Mouse (Mus musculus) monocyte, adult 5-6 weeks (primary cell): ENCODE data around the gene Mthfsd. TPM values are rescaled to one million over a fixed set of nuclear protein-coding genes. Genes with fewer than 3 reads are reported as not detected.

Experiments
- ATAC-seq: fragments of 153-309, 156-312 bp; replicated peaks from 2 replicates; pipeline ENCODE4 v1.8.0; 2017; ENCODE audit warnings: mild to moderate bottlenecking; ENCODE audit not compliant: low TSS enrichment, insufficient number of reproducible peaks, severe bottlenecking, poor library complexity, low FRiP score
- total RNA-seq: library from RNA; stranded (forward); fragments of 200-1000, 200-491, 200-594 nt; gene quantifications from 3 replicates; pipeline ENCODE4 v1.2.3, GENCODE M21; 2017

Gene Mthfsd
- total RNA-seq, 1 experiment from 2014 or later, result 13.1 TPM

DNA sequence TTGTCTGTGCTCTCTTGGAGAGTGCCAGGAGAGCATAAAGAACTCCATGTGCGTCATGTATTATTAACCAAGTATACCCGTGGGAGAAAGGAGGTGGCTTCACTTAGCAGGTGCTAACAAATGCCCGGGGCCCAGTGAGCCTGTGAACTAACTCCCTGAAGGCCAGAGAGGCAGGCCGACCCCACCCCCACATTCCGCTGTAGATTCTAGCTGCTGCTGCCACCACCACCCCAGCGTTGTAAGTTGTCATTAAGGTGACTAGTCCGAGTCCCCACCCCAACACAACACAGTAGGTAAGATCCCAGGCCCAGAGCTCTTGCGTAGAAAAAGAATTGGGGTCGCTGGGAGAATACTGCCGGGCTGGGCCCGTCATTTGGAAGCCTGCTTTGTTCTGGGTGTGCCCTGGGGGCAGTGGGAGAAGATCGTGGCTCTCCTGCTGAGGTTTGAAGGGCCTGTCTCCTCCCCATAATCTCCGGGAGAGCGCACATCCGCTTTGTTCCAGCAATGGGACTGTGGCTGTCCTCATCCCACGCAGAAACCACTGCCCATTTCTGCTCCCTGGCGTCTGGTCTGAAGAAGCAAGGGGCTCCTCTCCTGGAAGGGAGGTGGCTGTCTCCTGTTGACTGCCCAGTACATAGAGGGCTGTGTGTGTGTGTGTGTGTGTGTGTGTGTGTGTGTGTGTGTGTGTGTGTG is 16.5 kb upstream of the Mthfsd start:
- no peak for ATAC-seq

DNA sequence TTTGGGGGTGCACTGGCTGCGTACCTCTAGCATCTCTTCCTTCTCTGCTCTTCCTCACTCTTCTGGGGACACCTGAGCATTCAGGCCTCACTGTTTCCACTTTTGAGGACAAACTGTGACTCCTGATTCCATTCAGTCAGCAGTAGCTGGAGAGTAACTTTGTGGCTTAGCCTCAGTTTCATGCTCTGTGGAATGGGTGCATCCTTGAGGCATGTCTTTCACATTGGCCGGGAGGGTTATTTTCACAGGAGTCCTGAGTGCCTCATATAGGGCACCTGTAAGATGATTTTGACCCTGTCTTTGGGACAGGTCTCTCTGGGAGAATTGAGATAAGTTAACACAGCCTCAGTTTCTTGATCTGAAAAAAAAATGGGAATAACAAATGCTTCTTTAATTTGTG is 14.9 kb upstream of the Mthfsd start:
- no peak for ATAC-seq

DNA sequence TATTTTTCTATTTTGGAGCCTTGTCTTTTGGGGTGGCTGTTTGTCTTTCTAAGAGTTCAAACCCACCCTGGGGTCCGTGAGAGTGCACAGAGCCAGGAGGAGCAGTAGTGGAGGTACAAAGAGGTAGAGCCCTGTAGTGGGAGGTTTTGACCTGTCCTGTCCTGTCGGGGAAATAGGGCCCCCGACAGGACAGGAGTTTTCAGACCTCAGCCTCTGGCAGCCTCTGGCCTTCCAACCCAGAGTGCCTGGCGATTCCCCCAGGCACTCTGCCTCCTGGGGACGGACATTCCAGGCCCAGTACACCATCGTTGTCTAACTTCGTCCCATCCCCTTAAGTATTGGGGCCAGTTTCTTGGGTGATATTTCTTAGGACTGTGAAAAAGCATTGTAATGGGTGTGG is 14.2 kb upstream of the Mthfsd start:
- no peak for ATAC-seq

DNA sequence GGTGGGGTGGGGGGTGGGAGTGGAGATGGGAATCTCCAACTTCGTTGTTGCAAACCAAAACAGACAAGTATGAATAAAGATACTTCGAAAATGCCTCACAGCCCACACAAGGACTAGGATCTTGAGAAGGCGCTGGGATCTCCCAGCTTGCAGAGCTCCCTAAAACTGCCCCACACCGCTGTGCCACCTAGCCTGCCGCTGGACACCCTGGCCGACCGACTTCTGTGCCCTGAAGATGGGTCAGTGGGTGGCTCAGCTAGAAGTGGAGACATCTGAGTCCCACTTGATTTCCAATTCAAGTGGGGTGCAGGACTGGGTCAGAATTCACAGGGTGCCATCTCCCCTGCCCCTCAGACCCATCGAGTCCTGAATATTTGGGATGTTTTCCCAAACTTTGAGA is 13.5 kb upstream of the Mthfsd start:
- ATAC-seq, result no peak

DNA sequence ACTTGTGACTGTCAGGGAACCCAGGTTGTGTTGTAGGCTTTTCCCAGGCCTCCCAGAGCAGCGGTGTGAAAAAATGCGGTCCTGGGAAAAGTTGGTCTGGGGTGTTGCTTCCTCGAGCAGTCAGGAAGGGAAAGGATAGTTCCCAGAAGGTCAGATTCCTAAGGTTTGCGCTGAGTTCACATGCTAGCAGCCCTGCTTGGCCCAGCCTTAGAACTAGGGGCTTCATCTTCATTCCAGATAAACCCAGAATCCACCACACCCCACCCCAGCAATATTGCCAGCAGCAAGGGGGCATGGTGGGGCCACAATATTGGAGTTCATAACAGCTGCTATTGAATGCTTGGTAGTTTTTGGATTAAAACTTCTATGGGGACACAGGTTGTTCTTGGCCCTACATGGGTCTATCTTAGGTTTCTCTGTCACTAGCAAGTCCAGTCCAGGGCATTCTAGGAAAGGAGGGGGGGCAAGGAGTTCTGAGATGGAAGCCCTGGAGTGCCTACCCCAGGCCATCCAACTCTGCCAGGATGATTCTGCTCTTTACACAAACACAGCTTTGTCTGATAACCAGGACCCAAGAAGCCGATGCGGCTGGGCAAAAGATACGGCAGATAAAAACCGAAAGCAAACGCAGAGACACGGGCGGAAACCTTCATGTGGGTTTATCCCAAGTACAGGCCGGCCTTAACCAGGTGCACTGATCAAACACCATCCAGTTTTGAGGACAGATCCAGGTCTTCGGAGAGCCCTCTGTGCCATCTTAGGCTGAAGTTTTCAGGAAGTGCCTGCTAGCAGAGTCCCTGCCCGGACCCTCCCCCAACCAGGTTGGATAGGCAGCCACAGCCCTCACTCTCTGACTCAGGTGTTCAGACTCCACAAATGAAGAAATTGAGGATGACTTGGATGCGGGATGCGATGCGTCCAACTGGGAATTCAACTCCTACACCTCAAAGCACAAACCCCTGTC is 12.5 kb upstream of the Mthfsd start:
- ATAC-seq, result no peak

DNA sequence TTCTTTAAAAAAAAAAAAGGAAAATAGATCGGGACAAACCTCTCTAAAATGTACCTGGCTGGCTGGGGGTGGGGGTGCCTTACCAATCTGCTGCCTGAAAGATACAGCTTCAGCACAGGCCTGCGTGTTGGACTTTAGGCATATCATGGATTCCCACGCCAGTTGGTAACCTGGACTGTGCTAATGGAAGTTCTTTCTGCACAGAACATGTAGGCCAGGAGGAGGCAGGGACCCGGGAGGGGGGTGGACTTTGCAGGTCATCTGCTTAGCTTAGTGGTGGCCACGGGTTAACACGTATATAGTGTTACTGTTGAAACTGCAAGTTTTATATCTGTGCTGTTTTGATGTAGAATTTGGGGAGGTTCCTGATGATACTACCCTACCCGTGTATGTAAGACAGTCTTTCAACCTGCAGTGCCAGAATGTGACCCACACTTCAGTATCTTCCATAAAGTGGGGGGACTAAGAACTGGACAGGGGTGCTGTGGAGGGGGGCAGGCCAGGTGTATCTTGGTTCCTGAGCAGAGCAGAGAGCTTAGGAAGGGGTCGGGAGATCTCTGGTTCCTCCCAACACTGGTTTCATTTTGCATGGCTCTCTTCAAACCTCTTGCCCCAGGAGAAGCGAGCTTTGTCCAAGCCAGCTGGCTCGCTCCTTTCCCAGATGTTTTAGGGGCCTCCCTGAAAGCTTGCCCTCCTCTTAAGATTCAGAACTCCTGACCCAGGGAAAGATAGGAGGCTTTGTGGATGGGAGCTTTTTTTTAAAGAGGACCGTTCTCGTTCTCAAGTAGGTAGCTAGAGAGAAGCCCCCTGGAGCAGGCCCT is 11.7 kb upstream of the Mthfsd start:
- ATAC-seq, result no peak

DNA sequence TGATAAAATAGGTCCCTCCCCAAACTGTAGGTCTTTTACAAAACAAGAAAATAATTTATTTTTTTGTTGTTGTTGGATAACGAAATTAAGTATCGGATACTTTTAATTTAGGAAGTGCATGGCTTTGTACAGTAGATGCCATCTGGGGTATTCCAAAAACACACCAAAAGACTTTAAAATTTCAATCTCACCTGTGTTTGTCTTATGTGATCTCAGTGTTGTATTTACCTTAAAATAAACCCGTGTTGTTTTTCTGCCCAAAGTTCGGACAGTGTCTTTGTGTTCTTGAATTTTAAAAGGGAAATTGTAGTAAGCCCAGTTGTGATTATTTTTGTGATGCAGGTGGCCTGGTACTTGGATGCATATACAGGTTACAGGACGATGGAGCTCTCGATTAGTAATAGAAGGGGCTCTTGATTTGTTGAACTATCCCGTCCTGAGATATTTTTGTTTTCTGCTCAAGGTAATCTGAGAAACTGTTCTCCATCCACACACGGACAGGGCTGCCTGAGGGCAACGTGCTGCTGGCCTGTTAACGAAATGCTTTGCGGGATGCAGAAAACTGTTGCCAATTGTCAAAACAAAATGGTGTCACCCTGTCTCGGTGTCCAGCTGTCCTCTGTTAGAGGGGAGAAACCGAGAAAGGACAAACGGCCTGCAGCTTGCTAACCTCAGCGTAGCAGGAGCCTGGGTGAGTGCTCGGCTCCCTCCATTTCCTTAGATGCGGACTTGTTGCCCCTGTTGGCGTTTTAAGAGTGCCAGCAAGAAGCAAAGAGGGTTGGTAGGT is 10.6 kb upstream of the Mthfsd start:
- no peak for ATAC-seq

DNA sequence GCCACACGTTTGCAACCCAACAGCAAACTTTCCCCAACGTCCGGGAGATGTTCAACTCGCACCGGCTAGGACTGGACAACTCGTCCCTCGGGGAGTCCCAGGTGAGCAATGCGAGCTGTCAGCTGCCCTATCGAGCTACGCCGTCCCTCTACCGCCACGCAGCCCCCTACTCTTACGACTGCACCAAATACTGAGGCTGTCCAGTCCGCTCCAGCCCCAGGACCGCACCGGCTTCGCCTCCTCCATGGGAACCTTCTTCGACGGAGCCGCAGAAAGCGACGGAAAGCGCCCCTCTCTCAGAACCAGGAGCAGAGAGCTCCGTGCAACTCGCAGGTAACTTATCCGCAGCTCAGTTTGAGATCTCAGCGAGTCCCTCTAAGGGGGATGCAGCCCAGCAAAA is 9.7 kb upstream of the Mthfsd start:
- no peak for ATAC-seq

DNA sequence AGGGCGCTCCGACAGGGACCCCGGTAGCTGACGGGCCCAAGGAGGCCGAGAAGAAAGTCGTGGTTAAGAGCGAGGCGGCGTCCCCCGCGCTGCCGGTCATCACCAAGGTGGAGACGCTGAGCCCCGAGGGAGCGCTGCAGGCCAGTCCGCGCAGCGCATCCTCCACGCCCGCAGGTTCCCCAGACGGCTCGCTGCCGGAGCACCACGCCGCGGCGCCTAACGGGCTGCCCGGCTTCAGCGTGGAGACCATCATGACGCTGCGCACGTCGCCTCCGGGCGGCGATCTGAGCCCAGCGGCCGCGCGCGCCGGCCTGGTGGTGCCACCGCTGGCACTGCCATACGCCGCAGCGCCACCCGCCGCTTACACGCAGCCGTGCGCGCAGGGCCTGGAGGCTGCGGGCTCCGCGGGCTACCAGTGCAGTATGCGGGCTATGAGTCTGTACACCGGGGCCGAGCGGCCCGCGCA is 9.0 kb upstream of the Mthfsd start:
- ATAC-seq, result no peak

DNA sequence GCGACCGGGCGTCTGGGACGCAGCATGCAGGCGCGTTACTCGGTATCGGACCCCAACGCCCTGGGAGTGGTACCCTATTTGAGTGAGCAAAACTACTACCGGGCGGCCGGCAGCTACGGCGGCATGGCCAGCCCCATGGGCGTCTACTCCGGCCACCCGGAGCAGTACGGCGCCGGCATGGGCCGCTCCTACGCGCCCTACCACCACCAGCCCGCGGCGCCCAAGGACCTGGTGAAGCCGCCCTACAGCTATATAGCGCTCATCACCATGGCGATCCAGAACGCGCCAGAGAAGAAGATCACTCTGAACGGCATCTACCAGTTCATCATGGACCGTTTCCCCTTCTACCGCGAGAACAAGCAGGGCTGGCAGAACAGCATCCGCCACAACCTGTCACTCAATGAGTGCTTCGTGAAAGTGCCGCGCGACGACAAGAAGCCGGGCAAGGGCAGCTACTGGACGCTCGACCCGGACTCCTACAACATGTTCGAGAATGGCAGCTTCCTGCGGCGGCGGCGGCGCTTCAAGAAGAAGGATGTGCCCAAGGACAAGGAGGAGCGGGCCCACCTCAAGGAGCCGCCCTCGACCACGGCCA is 8.5 kb upstream of the Mthfsd start:
- no peak for ATAC-seq

DNA sequence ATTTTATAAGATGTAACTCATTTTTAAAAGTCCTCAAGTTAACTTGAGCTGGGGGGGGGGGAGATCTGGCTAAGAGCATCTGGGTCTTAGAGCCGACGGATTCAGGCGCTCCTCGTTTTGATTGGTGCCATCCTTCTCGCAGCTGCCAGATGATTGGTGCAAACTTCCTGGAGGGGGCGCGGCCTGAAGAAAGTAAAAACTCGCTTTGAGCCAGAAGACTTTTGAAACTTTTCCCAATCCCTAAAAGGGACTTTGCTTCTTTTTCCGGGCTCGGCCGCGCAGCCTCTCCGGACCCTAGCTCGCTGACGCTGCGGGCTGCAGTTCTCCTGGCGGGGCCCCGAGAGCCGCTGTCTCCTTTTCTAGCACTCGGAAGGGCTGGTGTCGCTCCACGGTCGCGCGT is 7.8 kb upstream of the Mthfsd start, which contains the start of gene Foxc2:
Foxc2 (plus strand) TSS at position 224 of the 400 bp plus-strand sequence.
- 0 out of 2 replicates have a peak, but pooled peaks have one; percentile 44 for ATAC-seq

DNA sequence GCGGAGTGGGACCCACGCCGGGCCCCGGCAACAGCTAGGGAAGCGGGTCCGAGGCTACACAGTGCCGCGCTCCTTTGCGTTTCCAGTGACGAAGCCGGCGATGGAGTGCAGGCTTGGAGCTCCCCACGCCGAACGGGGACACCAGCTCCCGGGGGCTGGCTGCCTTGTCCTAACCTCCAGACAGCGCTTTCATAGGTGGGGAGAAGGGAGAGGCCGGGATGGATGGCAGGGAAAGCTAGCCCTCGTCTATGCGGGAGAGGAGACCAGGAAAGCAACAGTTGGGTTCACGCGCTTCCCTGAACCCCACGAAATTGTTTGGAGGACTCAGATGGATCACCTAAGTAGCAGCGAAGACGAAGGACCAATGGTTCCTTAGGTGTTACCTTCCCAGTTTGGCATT is 6.9 kb upstream of the Mthfsd start:
- no peak for ATAC-seq

DNA sequence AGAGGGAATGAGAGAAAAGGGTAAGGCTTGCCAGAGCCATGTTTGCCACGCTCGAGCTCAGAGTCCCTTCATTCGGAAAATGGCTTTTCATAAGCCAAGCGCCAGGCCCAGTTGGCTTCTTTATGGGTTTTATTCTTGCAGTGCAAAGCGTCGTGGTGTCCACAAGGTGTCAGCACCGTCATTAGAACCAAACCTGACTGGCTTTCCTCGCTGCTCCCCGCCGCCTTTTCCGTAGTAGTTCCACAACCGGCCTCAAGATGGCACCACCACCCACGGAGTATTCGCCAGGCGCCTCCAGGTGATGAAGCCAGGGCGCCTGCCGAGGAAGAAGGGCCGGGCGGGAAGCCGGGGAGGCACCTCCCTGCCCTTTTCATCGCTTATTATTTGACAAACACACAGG is 5.1 kb upstream of the Mthfsd start:
- peak; percentile 90 for ATAC-seq

DNA sequence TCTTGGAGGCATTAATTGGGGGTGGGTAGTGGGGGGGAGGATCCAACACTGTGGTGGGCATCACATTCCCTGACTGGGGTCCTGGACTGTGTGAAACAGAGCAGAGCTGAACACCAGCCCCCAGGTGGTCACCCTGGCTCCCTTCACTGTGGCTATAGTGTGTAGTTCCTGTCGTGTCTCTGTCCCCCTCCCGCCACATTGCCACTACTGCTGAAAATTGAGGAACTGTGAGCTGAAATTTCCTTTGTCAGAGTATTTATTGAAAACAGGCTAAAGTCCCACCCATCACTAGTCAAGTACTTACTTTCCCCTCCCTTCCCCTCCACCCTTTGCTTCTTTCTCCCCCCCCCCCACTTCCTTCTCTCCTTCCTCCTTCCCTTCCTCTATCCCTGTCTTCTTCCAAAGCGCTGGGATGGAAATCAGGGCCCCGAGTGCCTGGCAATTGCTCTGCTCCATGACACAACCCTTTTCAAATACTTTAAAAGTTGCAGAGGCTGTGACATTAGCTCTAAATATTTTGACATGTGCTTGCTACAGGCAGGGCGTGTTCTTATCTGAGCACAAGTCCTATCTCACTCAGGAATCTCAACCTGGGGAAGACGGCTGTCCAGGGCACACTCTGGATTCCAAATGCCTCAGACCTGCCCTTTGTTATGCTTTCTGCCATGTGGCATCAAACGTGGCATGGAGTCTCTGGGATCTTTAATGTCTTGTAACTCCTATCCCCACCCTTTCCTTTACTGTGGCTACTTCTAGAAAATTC is 3.1 kb upstream of the Mthfsd start:
- no peak for ATAC-seq

DNA sequence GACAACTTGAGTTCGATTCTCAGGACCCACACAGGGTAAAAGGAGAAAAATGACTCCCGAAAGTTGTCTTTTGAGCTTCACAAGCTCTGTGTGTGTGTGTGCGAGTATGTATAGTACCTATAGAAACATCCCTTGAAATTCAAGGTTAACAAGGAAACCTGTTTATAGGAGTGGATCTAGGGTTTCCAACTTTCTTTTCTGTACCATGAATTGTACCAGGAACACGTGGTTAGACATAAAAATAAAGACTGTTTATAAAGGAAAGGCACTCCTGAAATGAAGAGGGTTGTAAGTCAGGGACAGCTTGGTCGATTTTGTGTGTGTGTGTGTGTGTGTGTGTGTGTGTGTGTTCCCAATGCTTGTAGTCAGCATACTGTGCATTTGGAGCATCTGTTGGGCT is 465 bp upstream of the Mthfsd start:
- no peak for ATAC-seq

DNA sequence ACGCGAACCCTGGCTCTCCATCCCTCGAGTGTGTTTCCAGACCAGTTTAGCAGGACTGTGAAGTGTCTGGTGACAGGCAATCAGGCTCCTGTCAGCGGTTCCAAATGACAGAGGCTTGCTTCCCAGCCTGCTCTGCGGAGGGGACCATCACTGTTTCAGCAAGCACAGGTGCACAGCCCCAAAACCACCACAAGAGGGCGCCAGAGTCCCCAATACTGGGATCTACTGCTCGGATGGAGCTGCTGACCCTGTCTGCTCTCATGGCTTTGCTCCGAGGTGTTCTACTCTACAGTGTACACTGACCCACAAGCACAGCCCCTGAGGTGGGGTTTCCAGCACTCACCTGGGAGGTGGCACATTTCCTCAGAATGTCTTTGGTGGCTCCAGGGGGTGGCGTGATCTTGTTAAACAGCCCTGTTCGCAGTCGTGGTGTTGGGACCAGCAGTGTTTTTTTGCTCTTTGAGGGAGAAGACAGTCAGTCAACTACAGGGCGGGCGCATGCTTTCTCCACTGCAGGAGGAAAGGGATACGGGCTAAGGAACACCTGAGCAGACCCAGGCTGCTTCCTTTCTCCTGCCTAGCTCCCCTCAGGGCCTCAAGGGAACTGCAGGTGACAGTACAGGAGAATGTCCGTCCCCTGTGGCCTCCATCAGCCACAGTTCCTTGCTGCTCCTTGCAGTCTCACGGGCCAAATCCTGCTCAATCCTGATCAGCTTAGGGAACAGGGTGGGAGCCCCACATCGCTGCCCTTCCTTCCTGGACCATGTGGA is 4.0 kb downstream of the Mthfsd start:
- ATAC-seq, result peak; percentile 51

DNA sequence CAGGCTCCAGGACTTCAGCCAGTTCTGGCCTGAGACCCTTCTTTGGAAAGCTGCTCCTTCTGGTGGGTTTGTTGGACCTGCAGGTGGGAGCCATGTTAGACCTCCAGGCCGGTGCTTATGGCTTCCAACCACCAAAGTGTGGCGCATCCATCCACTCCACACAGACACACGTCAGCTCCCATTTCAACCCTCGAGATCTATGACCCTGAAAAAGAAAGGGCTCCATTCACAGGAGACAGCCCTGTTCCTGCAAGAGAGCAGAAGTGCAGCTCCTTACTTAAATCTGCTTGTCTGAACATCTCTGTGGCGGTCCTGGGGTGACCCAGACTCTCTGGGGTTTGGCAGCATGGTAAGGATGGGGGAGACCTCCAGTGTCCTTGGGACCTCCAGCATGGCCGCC is 14.7 kb downstream of the Mthfsd start:
- ATAC-seq, result no peak
